Mouse (Mus musculus): Measurements from ENCODE around the gene Filip1l. TPM values are rescaled to one million over a fixed set of nuclear protein-coding genes. Genes with fewer than 3 reads are reported as not detected.
A peak's percentile ranks its signal among the peaks of the same experiment; 100 is the strongest.

Gene Filip1l
- polyA plus RNA-seq, 1 experiment from 2014 or later: 32.1 TPM

- WGBS: 58% methylated on average over 2 of the region's 2 CpGs
Measured at GRCm38 (mm10) chr16:57330111-57330510, 22.8 kb upstream of the Filip1l start.

DNA sequence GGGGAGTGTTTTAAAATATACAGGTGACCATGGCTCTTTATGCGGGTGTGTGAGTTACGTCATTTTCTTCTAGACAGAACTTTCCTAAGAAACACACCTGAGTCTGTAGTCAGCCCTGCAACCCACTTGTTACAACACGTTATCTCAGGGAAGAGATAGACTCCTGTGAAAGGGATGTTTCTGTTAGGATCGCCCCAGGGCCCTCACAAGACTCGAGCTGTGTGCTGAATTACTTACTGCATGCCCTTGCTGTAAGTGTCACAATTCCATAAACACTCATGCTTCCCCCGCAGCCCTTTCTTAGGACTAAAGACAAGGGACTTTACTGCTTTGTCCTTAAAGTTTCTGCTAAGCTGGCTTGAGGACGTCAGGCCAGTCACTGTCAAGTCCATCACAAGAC, 20.6 kb upstream of the Filip1l start:
- ATAC-seq: no peak
- TF ChIP-seq CTCF (IDR thresholded peaks at IDR 0.05; ENCODE audit: low read depth): no peak
- H3K9ac ChIP-seq (ENCODE audit: low read depth, low read length): no peak overlapping the region
- no peak overlapping the region for H3K27ac ChIP-seq (ENCODE audit: low read depth, low read length)
- H3K4me1 ChIP-seq (replicated peaks; ENCODE audit: control insufficient read depth, insufficient read depth, low read length): no peaks in the 10 kb centered on the region
- H3K4me3 ChIP-seq (ENCODE audit: low read depth, low read length): no peak overlapping the region
- WGBS: 74% methylated on average over 7 of the region's 7 CpGs
- H3K9me3 ChIP-seq (ENCODE audit: control insufficient read depth): no peaks in the 10 kb centered on the region
- no peaks in the 10 kb centered on the region for H3K36me3 ChIP-seq (ENCODE audit: control insufficient read depth, insufficient read depth)
- no peak overlapping the region for H3K4me2 ChIP-seq (replicated peaks; ENCODE audit: low read depth)
- no peaks in the 10 kb centered on the region for H3K27me3 ChIP-seq (replicated peaks; ENCODE audit: control insufficient read depth, insufficient read depth, low read length)

More at GRCm38 (mm10) chr16:57330111-57330510, 22.8 kb upstream of the Filip1l start:
- Histone ChIP-seq H3K9ac (ENCODE audit: low read depth, low read length) (no peak overlapping the region), H3K27me3 (replicated peaks; ENCODE audit: control insufficient read depth, insufficient read depth, low read length) (no peaks in the 10 kb centered on the region), H3K36me3 (ENCODE audit: control insufficient read depth, insufficient read depth) (no peaks in the 10 kb centered on the region), H3K4me3 (ENCODE audit: low read depth, low read length) (no peak overlapping the region), H3K27ac (ENCODE audit: low read depth, low read length) (no peak overlapping the region), H3K4me2 (replicated peaks; ENCODE audit: low read depth) (no peak overlapping the region), H3K9me3 (ENCODE audit: control insufficient read depth) (no peaks in the 10 kb centered on the region), H3K4me1 (replicated peaks; ENCODE audit: control insufficient read depth, insufficient read depth, low read length) (no peaks in the 10 kb centered on the region)
- no peak for TF ChIP-seq CTCF (IDR thresholded peaks at IDR 0.05; ENCODE audit: low read depth)
- no peak for ATAC-seq

GRCm38 (mm10) chr16:57336770-57337423, 16.0 kb upstream of the Filip1l start:
- no peak overlapping the region for H3K27ac ChIP-seq (ENCODE audit: low read depth, low read length)
- no peak overlapping the region for H3K4me3 ChIP-seq (ENCODE audit: low read depth, low read length)
- no peaks in the 10 kb centered on the region for H3K36me3 ChIP-seq (ENCODE audit: control insufficient read depth, insufficient read depth)
- no peaks in the 10 kb centered on the region for H3K27me3 ChIP-seq (replicated peaks; ENCODE audit: control insufficient read depth, insufficient read depth, low read length)
- WGBS: 38% methylated on average over 11 of the region's 11 CpGs
- H3K9me3 ChIP-seq (ENCODE audit: control insufficient read depth): no peaks in the 10 kb centered on the region
- no peaks in the 10 kb centered on the region for H3K4me1 ChIP-seq (replicated peaks; ENCODE audit: control insufficient read depth, insufficient read depth, low read length)
- ATAC-seq: no peak
- no peak overlapping the region for H3K9ac ChIP-seq (ENCODE audit: low read depth, low read length)
- no peak for TF ChIP-seq CTCF (IDR thresholded peaks at IDR 0.05; ENCODE audit: low read depth)
- H3K4me2 ChIP-seq (replicated peaks; ENCODE audit: low read depth): peak overlapping the region; percentile 43

- Histone ChIP-seq H3K4me2 (replicated peaks; ENCODE audit: low read depth) (no peak overlapping the region), H3K9ac (ENCODE audit: low read depth, low read length) (no peak overlapping the region), H3K27ac (ENCODE audit: low read depth, low read length) (no peak overlapping the region), H3K4me3 (ENCODE audit: low read depth, low read length) (no peak overlapping the region), H3K27me3 (replicated peaks; ENCODE audit: control insufficient read depth, insufficient read depth, low read length) (no peaks in the 10 kb centered on the region), H3K36me3 (ENCODE audit: control insufficient read depth, insufficient read depth) (no peaks in the 10 kb centered on the region), H3K4me1 (replicated peaks; ENCODE audit: control insufficient read depth, insufficient read depth, low read length) (no peaks in the 10 kb centered on the region), H3K9me3 (ENCODE audit: control insufficient read depth) (no peaks in the 10 kb centered on the region)
- ATAC-seq: no peak
- TF ChIP-seq CTCF (IDR thresholded peaks at IDR 0.05; ENCODE audit: low read depth): no peak
- 90% methylated on average over 8 of the region's 8 CpGs for WGBS
Measured at GRCm38 (mm10) chr16:57339765-57340612, 12.9 kb upstream of the Filip1l start.

GRCm38 (mm10) chr16:57340613-57340898, 12.3 kb upstream of the Filip1l start:
- ATAC-seq: no peak
- no peaks in the 10 kb centered on the region for H3K27me3 ChIP-seq (replicated peaks; ENCODE audit: control insufficient read depth, insufficient read depth, low read length)
- no peaks in the 10 kb centered on the region for H3K4me1 ChIP-seq (replicated peaks; ENCODE audit: control insufficient read depth, insufficient read depth, low read length)
- no peaks in the 10 kb centered on the region for H3K36me3 ChIP-seq (ENCODE audit: control insufficient read depth, insufficient read depth)
- H3K9me3 ChIP-seq (ENCODE audit: control insufficient read depth): no peaks in the 10 kb centered on the region
- 69% methylated on average over 5 of the region's 5 CpGs for WGBS
- no peak overlapping the region for H3K9ac ChIP-seq (ENCODE audit: low read depth, low read length)
- H3K4me3 ChIP-seq (ENCODE audit: low read depth, low read length): no peak overlapping the region
- TF ChIP-seq CTCF (IDR thresholded peaks at IDR 0.05; ENCODE audit: low read depth): no peak
- H3K27ac ChIP-seq (ENCODE audit: low read depth, low read length): no peak overlapping the region
- no peak overlapping the region for H3K4me2 ChIP-seq (replicated peaks; ENCODE audit: low read depth)

- no peak for ATAC-seq
- TF ChIP-seq CTCF (IDR thresholded peaks at IDR 0.05; ENCODE audit: low read depth): no peak
- WGBS: 85% methylated on average over 3 of the region's 3 CpGs
- Histone ChIP-seq H3K27ac (ENCODE audit: low read depth, low read length) (no peak overlapping the region), H3K4me2 (replicated peaks; ENCODE audit: low read depth) (no peak overlapping the region), H3K36me3 (ENCODE audit: control insufficient read depth, insufficient read depth) (no peaks in the 10 kb centered on the region), H3K9me3 (ENCODE audit: control insufficient read depth) (no peaks in the 10 kb centered on the region), H3K9ac (ENCODE audit: low read depth, low read length) (no peak overlapping the region), H3K4me1 (replicated peaks; ENCODE audit: control insufficient read depth, insufficient read depth, low read length) (no peaks in the 10 kb centered on the region), H3K27me3 (replicated peaks; ENCODE audit: control insufficient read depth, insufficient read depth, low read length) (no peaks in the 10 kb centered on the region), H3K4me3 (ENCODE audit: low read depth, low read length) (no peak overlapping the region)
Measured at GRCm38 (mm10) chr16:57346258-57346657, 6.6 kb upstream of the Filip1l start.

All from intestine, postnatal 0 days (tissue).